Mouse (Mus musculus): ENCODE results near the gene Ibtk.

- TF ChIP-seq CTCF (conservative IDR thresholded peaks at IDR 0.05; ENCODE audit: insufficient read depth, insufficient read length, low read depth, low read length) (no peak), POLR2A (IDR thresholded peaks at IDR 0.05; ENCODE audit: low read depth, low read length) (no peak)
Observed at GRCm38 (mm10) chr9:85762476-85762875, 13.3 kb upstream of the Ibtk start.
